Mouse (Mus musculus): ENCODE data around the gene Cdh23. TPM values are rescaled to one million over a fixed set of nuclear protein-coding genes. Genes with fewer than 3 reads are reported as not detected.

The Cdh23 gene
- polyA plus RNA-seq, 1 experiment from 2014 or later = 0.87 TPM

DNA sequence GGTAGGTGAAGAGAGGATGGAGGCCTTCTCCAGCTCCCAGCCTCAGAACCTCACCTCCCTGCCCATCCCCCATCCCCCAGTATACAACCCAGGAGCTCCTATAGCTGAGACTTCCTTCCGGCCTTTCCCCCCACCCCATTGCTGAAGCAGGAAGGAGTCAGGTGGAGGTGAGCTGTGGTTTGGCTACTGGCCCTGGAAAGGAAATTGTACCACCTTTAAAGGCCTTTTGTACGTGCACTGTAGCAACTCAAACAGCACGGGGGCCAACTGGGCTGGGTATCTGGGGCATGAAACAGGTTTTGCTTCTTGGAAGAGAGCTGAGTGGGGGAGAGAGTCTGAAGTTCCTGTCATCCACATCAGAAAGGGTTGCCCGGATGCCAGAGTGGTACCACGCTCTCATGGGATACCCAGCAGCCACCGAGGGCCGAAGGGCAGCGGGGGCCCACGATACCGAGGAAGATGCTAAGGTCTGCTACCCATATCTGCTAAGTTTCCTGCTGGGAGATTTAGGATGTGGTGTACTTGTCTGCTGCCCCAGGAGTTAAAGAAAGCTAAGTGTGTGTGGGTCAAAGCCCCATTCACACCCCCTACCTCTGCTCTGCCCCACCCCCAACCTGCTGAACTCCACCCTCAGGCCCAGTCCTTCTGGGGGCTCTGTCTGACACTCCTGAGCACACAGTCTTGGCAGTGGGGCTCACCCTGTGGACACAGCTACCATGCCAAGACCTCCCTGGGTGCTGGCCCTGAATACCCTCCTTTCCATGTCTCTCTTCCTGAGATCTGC is 315.0 kb downstream of the Cdh23 start:
- Histone ChIP-seq H3K9ac (replicated peaks; ENCODE audit: low read length) (no peak overlapping the region), H3K4me1 (ENCODE audit: control insufficient read depth, insufficient read depth, low read length) (no peaks in the 10 kb centered on the region), H3K4me3 (ENCODE audit: low read depth, low read length) (no peak overlapping the region), H3K27ac (replicated peaks; ENCODE audit: low read depth, low read length) (no peak overlapping the region), H3K4me2 (ENCODE audit: low read depth, low read length) (no peak overlapping the region), H3K9me3 (replicated peaks; ENCODE audit: control insufficient read depth, low read length) (no peaks in the 10 kb centered on the region), H3K27me3 (ENCODE audit: control insufficient read depth, insufficient read depth, low read length) (no peaks in the 10 kb centered on the region), H3K36me3 (replicated peaks; ENCODE audit: control insufficient read depth, insufficient read depth, low read depth, low read length) (no peaks in the 10 kb centered on the region)
- DNase-seq (ENCODE audit: low spot score) (no peak), ATAC-seq (replicated peaks; ENCODE audit: insufficient number of reproducible peaks, low FRiP score, low TSS enrichment, low read depth) (no peak)
- 68% methylated on average over 10 of the region's 10 CpGs for WGBS

DNA sequence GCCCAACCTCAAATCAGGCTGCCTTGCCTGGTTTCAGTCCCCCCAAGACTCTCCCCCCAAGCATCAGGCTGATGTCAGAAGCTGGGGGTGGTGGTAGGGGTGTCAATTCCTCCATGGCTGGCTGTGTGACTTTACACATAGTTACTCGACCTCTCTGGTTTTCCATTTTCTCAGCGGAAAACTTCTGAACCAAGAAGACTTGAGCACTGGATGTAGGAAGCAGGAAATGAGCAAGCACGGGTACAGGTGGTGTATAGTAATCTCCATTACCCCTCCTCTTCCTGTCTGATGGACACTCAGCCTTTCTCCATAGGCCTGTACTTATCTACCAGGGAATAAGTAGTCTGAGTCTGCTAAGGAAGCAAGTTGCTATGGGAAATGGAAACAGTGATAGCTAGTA is 316.1 kb downstream of the Cdh23 start:
- no peaks in the 10 kb centered on the region for H3K27me3 ChIP-seq (ENCODE audit: control insufficient read depth, insufficient read depth, low read length)
- 59% methylated on average over 3 of the region's 3 CpGs for WGBS
- H3K4me3 ChIP-seq (ENCODE audit: low read depth, low read length) = no peak overlapping the region
- no peak overlapping the region for H3K27ac ChIP-seq (replicated peaks; ENCODE audit: low read depth, low read length)
- H3K9me3 ChIP-seq (replicated peaks; ENCODE audit: control insufficient read depth, low read length) = no peaks in the 10 kb centered on the region
- H3K4me2 ChIP-seq (ENCODE audit: low read depth, low read length) = no peak overlapping the region
- H3K4me1 ChIP-seq (ENCODE audit: control insufficient read depth, insufficient read depth, low read length) = no peaks in the 10 kb centered on the region
- H3K36me3 ChIP-seq (replicated peaks; ENCODE audit: control insufficient read depth, insufficient read depth, low read depth, low read length) = no peaks in the 10 kb centered on the region
- H3K9ac ChIP-seq (replicated peaks; ENCODE audit: low read length) = no peak overlapping the region
- no peak for ATAC-seq (replicated peaks; ENCODE audit: insufficient number of reproducible peaks, low FRiP score, low TSS enrichment, low read depth)
- DNase-seq (ENCODE audit: low spot score) = no peak

DNA sequence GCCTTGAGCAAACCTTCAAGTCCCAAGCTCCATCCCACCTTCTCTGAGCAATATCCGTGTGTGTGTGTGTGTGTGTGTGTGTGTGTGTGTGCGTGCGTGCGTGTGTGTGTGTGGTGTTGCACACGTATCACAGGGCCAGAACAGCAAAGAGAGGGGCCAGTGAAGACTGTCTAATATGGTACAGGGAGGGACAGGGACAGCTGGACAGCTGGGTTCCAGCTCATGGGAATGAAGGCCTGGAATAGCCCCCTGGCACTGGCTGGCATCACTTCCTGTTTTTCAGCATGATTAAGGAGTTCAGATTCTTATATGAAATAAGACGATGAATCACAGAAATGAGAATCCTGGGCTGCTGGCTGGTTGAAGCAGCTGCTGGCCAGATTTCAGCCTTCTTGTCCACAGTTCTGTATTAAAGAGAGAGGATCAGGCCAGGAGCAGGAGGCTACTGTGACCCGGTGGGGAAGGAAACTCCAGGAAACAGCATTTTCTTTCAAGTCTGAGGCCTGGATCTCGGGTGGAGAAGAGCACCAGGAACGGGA is 316.8 kb downstream of the Cdh23 start:
- WGBS = 62% methylated on average over 9 of the region's 9 CpGs

DNA sequence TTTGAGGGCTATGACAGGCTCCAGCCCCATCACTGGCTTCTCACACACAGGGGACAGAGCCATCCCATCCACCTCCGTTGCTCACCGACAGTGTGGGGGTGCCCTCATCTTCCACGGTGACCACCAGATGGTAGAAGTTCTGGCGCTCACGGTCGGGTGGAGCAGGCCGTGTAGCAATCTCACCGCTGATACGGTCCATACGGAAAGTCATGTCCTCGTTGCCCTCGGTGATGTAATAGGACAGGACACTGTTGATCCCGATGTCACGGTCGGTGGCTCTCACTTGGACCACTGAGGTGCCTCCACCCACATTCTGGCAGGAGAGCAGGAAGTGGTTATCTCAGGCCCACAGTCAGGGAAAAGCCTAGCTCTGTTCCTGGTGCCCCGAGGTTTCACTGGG is 319.6 kb downstream of the Cdh23 start:
- ATAC-seq (replicated peaks; ENCODE audit: insufficient number of reproducible peaks, low FRiP score, low TSS enrichment, low read depth) (no peak), DNase-seq (ENCODE audit: low spot score) (no peak)
- Histone ChIP-seq H3K27me3 (ENCODE audit: control insufficient read depth, insufficient read depth, low read length) (no peaks in the 10 kb centered on the region), H3K27ac (replicated peaks; ENCODE audit: low read depth, low read length) (no peak overlapping the region), H3K4me1 (ENCODE audit: control insufficient read depth, insufficient read depth, low read length) (peaks cover 5% of the 10 kb centered on the region), H3K4me3 (ENCODE audit: low read depth, low read length) (no peak overlapping the region), H3K9ac (replicated peaks; ENCODE audit: low read length) (no peak overlapping the region), H3K9me3 (replicated peaks; ENCODE audit: control insufficient read depth, low read length) (no peaks in the 10 kb centered on the region), H3K36me3 (replicated peaks; ENCODE audit: control insufficient read depth, insufficient read depth, low read depth, low read length) (no peaks in the 10 kb centered on the region), H3K4me2 (ENCODE audit: low read depth, low read length) (no peak overlapping the region)
- WGBS = 89% methylated on average over 16 of the region's 16 CpGs

More for the DNA sequence above, 316.8 kb downstream of the Cdh23 start:
- Histone ChIP-seq H3K9me3 (replicated peaks; ENCODE audit: control insufficient read depth, low read length) (no peaks in the 10 kb centered on the region), H3K27ac (replicated peaks; ENCODE audit: low read depth, low read length) (no peak overlapping the region), H3K4me2 (ENCODE audit: low read depth, low read length) (no peak overlapping the region), H3K4me3 (ENCODE audit: low read depth, low read length) (no peak overlapping the region), H3K9ac (replicated peaks; ENCODE audit: low read length) (no peak overlapping the region), H3K27me3 (ENCODE audit: control insufficient read depth, insufficient read depth, low read length) (no peaks in the 10 kb centered on the region), H3K36me3 (replicated peaks; ENCODE audit: control insufficient read depth, insufficient read depth, low read depth, low read length) (no peaks in the 10 kb centered on the region), H3K4me1 (ENCODE audit: control insufficient read depth, insufficient read depth, low read length) (no peaks in the 10 kb centered on the region)
- DNase-seq (ENCODE audit: low spot score) = no peak
- no peak for ATAC-seq (replicated peaks; ENCODE audit: insufficient number of reproducible peaks, low FRiP score, low TSS enrichment, low read depth)

DNA sequence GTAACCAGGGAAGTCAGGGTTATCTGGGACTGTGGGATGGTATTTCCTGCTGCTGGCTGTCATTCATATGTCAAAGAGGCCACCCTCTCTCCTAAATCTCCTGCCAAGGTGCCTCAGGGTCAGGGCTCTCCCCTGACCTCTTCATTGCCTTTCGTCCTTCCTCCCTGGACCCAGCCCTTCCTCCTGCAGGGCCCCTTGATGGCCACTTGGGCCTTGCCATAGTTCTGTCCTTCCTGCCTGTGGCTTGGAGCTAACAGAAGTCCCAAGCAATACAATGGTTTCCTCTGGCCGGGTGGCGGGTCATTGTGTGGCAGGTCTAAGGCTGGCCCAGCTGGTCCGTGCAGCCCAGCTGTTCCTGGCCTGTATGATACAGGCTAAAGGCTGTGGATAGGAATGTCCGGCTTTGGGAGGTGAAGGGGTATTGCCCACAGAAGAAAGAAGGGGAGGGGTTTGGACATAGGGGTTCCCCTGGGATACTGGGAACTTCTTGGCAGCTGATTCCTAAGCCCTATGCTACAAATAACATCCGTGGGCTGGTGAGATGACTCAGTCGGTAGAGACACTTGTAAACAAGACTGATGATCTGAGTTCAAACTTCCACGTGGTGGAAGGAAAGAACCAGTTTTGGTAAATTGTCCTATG is 322.2 kb downstream of the Cdh23 start:
- 37% methylated on average over 8 of the region's 8 CpGs for WGBS
- DNase-seq (ENCODE audit: low spot score) = no peak
- H3K4me3 ChIP-seq (ENCODE audit: low read depth, low read length) = no peak overlapping the region
- ATAC-seq (replicated peaks; ENCODE audit: insufficient number of reproducible peaks, low FRiP score, low TSS enrichment, low read depth) = 0 out of 2 replicates have a peak, but pooled peaks have one; percentile 14
- H3K27me3 ChIP-seq (ENCODE audit: control insufficient read depth, insufficient read depth, low read length) = no peaks in the 10 kb centered on the region
- no peak overlapping the region for H3K4me2 ChIP-seq (ENCODE audit: low read depth, low read length)
- no peak overlapping the region for H3K9ac ChIP-seq (replicated peaks; ENCODE audit: low read length)
- 0 out of 2 replicates have a peak overlapping the region, but pooled peaks have one; percentile 8 for H3K27ac ChIP-seq (replicated peaks; ENCODE audit: low read depth, low read length)
- no peaks in the 10 kb centered on the region for H3K9me3 ChIP-seq (replicated peaks; ENCODE audit: control insufficient read depth, low read length)
- peaks cover 5% of the 10 kb centered on the region for H3K4me1 ChIP-seq (ENCODE audit: control insufficient read depth, insufficient read depth, low read length)
- H3K36me3 ChIP-seq (replicated peaks; ENCODE audit: control insufficient read depth, insufficient read depth, low read depth, low read length) = no peaks in the 10 kb centered on the region

DNA sequence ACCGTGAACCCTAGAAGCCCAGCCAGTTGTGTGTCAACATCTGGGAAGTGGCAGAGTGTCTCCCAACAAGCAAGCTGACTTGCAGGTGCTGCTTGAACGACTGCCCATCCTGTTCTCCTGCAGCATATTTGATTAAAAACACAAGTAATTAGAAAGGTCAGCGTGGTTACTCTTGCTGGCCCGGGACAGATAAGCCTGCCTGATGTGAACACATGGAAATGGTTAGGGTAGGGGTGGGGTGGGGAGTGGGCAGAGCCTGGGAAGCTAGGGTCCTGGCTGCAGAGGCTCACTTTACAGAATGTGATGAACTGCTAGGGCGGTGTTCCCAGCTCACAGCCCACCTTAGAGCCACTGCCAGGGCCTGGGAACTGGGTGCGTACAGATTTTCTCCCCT is 322.8 kb downstream of the Cdh23 start:
- DNase-seq (ENCODE audit: low spot score) = peak; percentile 72
- no peak overlapping the region for H3K4me3 ChIP-seq (ENCODE audit: low read depth, low read length)
- WGBS = 18% methylated on average over 6 of the region's 6 CpGs

DNA sequence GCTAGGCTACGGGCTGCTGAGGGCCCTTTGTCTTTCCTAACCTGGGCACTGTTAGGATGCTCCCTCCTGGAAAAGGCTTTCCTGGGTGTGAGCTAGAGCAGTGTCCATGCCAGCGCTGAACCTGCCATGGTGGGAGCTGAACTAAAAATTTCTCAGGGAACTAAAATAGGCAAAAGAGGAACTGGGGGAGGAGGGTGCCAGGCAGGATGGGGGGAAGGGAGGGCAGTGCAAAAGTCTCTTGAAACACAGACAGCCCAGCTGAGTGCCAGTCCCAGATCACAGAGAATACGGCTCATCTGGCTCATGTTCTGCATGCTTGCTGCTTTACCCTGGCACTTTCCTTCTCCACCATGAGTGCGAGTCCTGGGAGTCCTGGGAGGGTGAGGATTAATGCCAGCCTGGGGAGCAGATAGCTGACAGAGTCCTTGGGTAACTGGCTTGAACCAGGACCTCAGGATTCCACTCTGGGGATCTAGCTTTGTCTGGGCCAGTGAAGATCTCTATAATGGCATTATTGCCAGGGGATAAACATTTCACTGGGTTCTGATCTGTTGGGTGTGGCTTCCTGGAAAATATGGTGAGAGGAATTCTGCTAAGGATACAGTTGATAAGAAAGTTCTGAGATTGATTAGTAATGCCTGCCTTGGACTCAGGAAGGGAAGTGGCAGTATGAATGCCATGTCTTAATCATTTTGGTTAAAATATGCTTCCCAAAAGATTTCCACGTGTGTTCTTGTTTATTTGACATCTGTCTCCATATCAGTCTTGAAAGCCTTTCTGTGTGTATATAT is 324.5 kb downstream of the Cdh23 start:
- Histone ChIP-seq H3K4me3 (ENCODE audit: low read depth, low read length) (no peak overlapping the region), H3K27me3 (ENCODE audit: control insufficient read depth, insufficient read depth, low read length) (no peaks in the 10 kb centered on the region), H3K9me3 (replicated peaks; ENCODE audit: control insufficient read depth, low read length) (no peaks in the 10 kb centered on the region), H3K4me1 (ENCODE audit: control insufficient read depth, insufficient read depth, low read length) (peaks cover 5% of the 10 kb centered on the region), H3K9ac (replicated peaks; ENCODE audit: low read length) (no peak overlapping the region), H3K27ac (replicated peaks; ENCODE audit: low read depth, low read length) (no peak overlapping the region), H3K4me2 (ENCODE audit: low read depth, low read length) (no peak overlapping the region), H3K36me3 (replicated peaks; ENCODE audit: control insufficient read depth, insufficient read depth, low read depth, low read length) (no peaks in the 10 kb centered on the region)
- DNase-seq (ENCODE audit: low spot score) (no peak), ATAC-seq (replicated peaks; ENCODE audit: insufficient number of reproducible peaks, low FRiP score, low TSS enrichment, low read depth) (no peak)
- WGBS = 75% methylated on average over 5 of the region's 5 CpGs

More for the DNA sequence above, 322.8 kb downstream of the Cdh23 start:
- Histone ChIP-seq H3K9ac (replicated peaks; ENCODE audit: low read length) (no peak overlapping the region), H3K9me3 (replicated peaks; ENCODE audit: control insufficient read depth, low read length) (no peaks in the 10 kb centered on the region), H3K27me3 (ENCODE audit: control insufficient read depth, insufficient read depth, low read length) (no peaks in the 10 kb centered on the region), H3K4me2 (ENCODE audit: low read depth, low read length) (no peak overlapping the region), H3K4me1 (ENCODE audit: control insufficient read depth, insufficient read depth, low read length) (peaks cover 5% of the 10 kb centered on the region), H3K36me3 (replicated peaks; ENCODE audit: control insufficient read depth, insufficient read depth, low read depth, low read length) (no peaks in the 10 kb centered on the region), H3K27ac (replicated peaks; ENCODE audit: low read depth, low read length) (0 out of 2 replicates have a peak overlapping the region, but pooled peaks have one; percentile 8)
- peak; percentile 37; the same call in 1 of the 2 replicates for ATAC-seq (replicated peaks; ENCODE audit: insufficient number of reproducible peaks, low FRiP score, low TSS enrichment, low read depth)
